Mouse (Mus musculus) spleen, postnatal 4 days (tissue): ENCODE measurements at regions not wholly inside any gene's neighbourhood (a gene's known extent, or its start where the extent isn't known, plus 50 kb on each side); places are given as distances from the start of the nearest gene placed in this dataset.

Experiments
- DNase-seq, 2 experiments: peaks; one replicate each; pipeline ENCODE4 v3.0.0; 2022; ENCODE audit warnings: low spot score in 2 of 2

- no peak for DNase-seq
Measured at GRCm38 (mm10) chr12:79883651-79884050, 229.2 kb downstream of the Zfp36l1 start.

GRCm38 (mm10) chr12:79880751-79881261 is 232.0 kb downstream of the Zfp36l1 start:
- DNase-seq, result no peak

- DNase-seq, result no peak
Measured at GRCm38 (mm10) chr12:79880346-79880745, 232.5 kb downstream of the Zfp36l1 start.

GRCm38 (mm10) chr12:79879918-79880273 is 232.9 kb downstream of the Zfp36l1 start:
- DNase-seq, result no peak

GRCm38 (mm10) chr12:79879093-79879917 is 233.5 kb downstream of the Zfp36l1 start:
- DNase-seq, result no peak

- no peak for DNase-seq
Measured at GRCm38 (mm10) chr12:79878766-79879092, 234.1 kb downstream of the Zfp36l1 start.

GRCm38 (mm10) chr12:79878163-79878562 is 234.7 kb downstream of the Zfp36l1 start:
- DNase-seq, result no peak

GRCm38 (mm10) chr12:79874333-79874732 is 238.5 kb downstream of the Zfp36l1 start:
- DNase-seq, result no peak

- DNase-seq, result no peak
Measured at GRCm38 (mm10) chr12:79865179-79865552, 247.6 kb downstream of the Zfp36l1 start.

GRCm38 (mm10) chr12:79864346-79865178 is 248.3 kb downstream of the Zfp36l1 start:
- no peak for DNase-seq
